Mouse (Mus musculus): ENCODE measurements around the gene Midn. TPM values are rescaled to one million over a fixed set of nuclear protein-coding genes. Genes with fewer than 3 reads are reported as not detected.
A peak's percentile ranks its signal among the peaks of the same experiment; 100 is the strongest.

Midn gene
- total and polyA plus RNA-seq, 3 experiments = 8.1 to 26.7 TPM; not detected in 1

GRCm38 (mm10) chr10:80151211-80152034, 3.4 kb downstream of the Midn start:
- no peaks in the 10 kb centered on the region for H3K27me3 ChIP-seq (ENCODE audit: control insufficient read depth in 1 of 2, insufficient read depth in 2 of 2, low read length in 2 of 2)
- no peaks in the 10 kb centered on the region for H3K9me3 ChIP-seq (replicated peaks; ENCODE audit: insufficient read depth, low read length)
- peak overlapping the region; percentile 26 for H3K27ac ChIP-seq (ENCODE audit: control insufficient read depth, low read depth, low read length)
- H3K4me3 ChIP-seq (ENCODE audit: control insufficient read depth in 1 of 2, insufficient read depth in 1 of 2, low read depth in 2 of 2, low read length in 2 of 2) = peak overlapping the region; percentile 84 to 90
- peaks cover 32% of the 10 kb centered on the region for H3K79me2 ChIP-seq (ENCODE audit: control insufficient read depth, insufficient read depth, low read length, poor library complexity)
- H3K9ac ChIP-seq (ENCODE audit: control insufficient read depth, low read depth, low read length, poor library complexity, severe bottlenecking) = peak overlapping the region; percentile 87
- H3K4me1 ChIP-seq (ENCODE audit: control insufficient read depth in 1 of 2, insufficient read depth in 2 of 2, low read length in 2 of 2) = peaks cover 2 to 39% of the 10 kb centered on the region in 2 experiments; a peak in 3 of 4 replicates
- no peak for DNase-seq (ENCODE audit: low read depth, low spot score)
- TF ChIP-seq SIN3A (IDR thresholded peaks at IDR 0.05; ENCODE audit: low read length) (0 out of 2 replicates have a peak, but pooled peaks have one; percentile 9), USF1 (IDR thresholded peaks at IDR 0.05; ENCODE audit: low read depth, low read length) (no peak), CHD2 (IDR thresholded peaks at IDR 0.05; ENCODE audit: low read length) (no peak), MAZ (IDR thresholded peaks at IDR 0.05; ENCODE audit: low read depth, low read length) (0 out of 2 replicates have a peak, but pooled peaks have one; percentile 12)
- peaks cover 0 to 19% of the 10 kb centered on the region in 2 experiments; a peak in 2 of 4 replicates for H3K36me3 ChIP-seq (ENCODE audit: control insufficient read depth in 1 of 2, insufficient read depth in 2 of 2, low read length in 2 of 2)

GRCm38 (mm10) chr10:80152071-80152872, 4.2 kb downstream of the Midn start:
- H3K4me3 ChIP-seq (ENCODE audit: control insufficient read depth in 1 of 2, insufficient read depth in 1 of 2, low read depth in 2 of 2, low read length in 2 of 2) = no peak overlapping the region
- no peaks in the 10 kb centered on the region for H3K27me3 ChIP-seq (ENCODE audit: control insufficient read depth in 1 of 2, insufficient read depth in 2 of 2, low read length in 2 of 2)
- DNase-seq (ENCODE audit: low read depth, low spot score) = no peak
- peaks cover 2 to 31% of the 10 kb centered on the region in 2 experiments; a peak in 3 of 4 replicates for H3K4me1 ChIP-seq (ENCODE audit: control insufficient read depth in 1 of 2, insufficient read depth in 2 of 2, low read length in 2 of 2)
- H3K27ac ChIP-seq (ENCODE audit: control insufficient read depth, low read depth, low read length) = no peak overlapping the region
- H3K79me2 ChIP-seq (ENCODE audit: control insufficient read depth, insufficient read depth, low read length, poor library complexity) = peaks cover 32% of the 10 kb centered on the region
- peaks cover 0 to 17% of the 10 kb centered on the region in 2 experiments; a peak in 2 of 4 replicates for H3K36me3 ChIP-seq (ENCODE audit: control insufficient read depth in 1 of 2, insufficient read depth in 2 of 2, low read length in 2 of 2)
- no peaks in the 10 kb centered on the region for H3K9me3 ChIP-seq (replicated peaks; ENCODE audit: insufficient read depth, low read length)
- no peak overlapping the region for H3K9ac ChIP-seq (ENCODE audit: control insufficient read depth, low read depth, low read length, poor library complexity, severe bottlenecking)
- no peak for TF ChIP-seq CTCF (IDR thresholded peaks at IDR 0.05 in 2 of 3, conservative IDR thresholded peaks at IDR 0.05 in 1 of 3; ENCODE audit: control insufficient read depth in 1 of 3, insufficient read depth in 1 of 3, low read depth in 2 of 3, low read length in 3 of 3, poor library complexity in 1 of 3, severe bottlenecking in 1 of 3)
- no peak for TF ChIP-seq NELFE (IDR thresholded peaks at IDR 0.05; ENCODE audit: low read depth, low read length)
- no peak for TF ChIP-seq RCOR1 (IDR thresholded peaks at IDR 0.05; ENCODE audit: low read depth, low read length)
- no peak for TF ChIP-seq MXI1 (IDR thresholded peaks at IDR 0.05; ENCODE audit: low read depth, low read length)
- TF ChIP-seq TBP (IDR thresholded peaks at IDR 0.05; ENCODE audit: low read depth, low read length) = no peak
- TF ChIP-seq ETS1 (IDR thresholded peaks at IDR 0.05; ENCODE audit: low read depth, low read length) = no peak
- no peak for TF ChIP-seq TAL1 (IDR thresholded peaks at IDR 0.05; ENCODE audit: low read length)
- no peak for TF ChIP-seq ZC3H11A (IDR thresholded peaks at IDR 0.05; ENCODE audit: low read depth, low read length)
- no peak for TF ChIP-seq RAD21 (IDR thresholded peaks at IDR 0.05; ENCODE audit: low read depth, low read length)
- no peak for TF ChIP-seq E2F4 (IDR thresholded peaks at IDR 0.05; ENCODE audit: borderline replicate concordance, low read depth, low read length)
- TF ChIP-seq TCF12 (IDR thresholded peaks at IDR 0.05; ENCODE audit: low read depth, low read length) = no peak
- TF ChIP-seq POLR2AphosphoS5 (IDR thresholded peaks at IDR 0.05; ENCODE audit: borderline replicate concordance, low read depth, low read length) = no peak
- TF ChIP-seq GABPA (IDR thresholded peaks at IDR 0.05; ENCODE audit: low read depth, low read length) = no peak
- no peak for TF ChIP-seq CHD2 (IDR thresholded peaks at IDR 0.05; ENCODE audit: low read length)
- TF ChIP-seq MAX (IDR thresholded peaks at IDR 0.05; ENCODE audit: low read length) = no peak
- no peak for TF ChIP-seq UBTF (IDR thresholded peaks at IDR 0.05; ENCODE audit: borderline replicate concordance, insufficient read depth, low read depth, low read length)
- no peak for TF ChIP-seq POLR2AphosphoS2 (IDR thresholded peaks at IDR 0.05; ENCODE audit: low read length)
- no peak for TF ChIP-seq MAZ (IDR thresholded peaks at IDR 0.05; ENCODE audit: low read depth, low read length)
- no peak for TF ChIP-seq MYC (IDR thresholded peaks at IDR 0.05; ENCODE audit: low read depth, low read length)
- no peak for TF ChIP-seq POLR2A (IDR thresholded peaks at IDR 0.05; ENCODE audit: control insufficient read depth in 1 of 2, insufficient read depth in 1 of 2, low read depth in 1 of 2, low read length in 2 of 2, poor library complexity in 1 of 2)

Data from MEL (cell line).